Mouse (Mus musculus): Measurements from ENCODE around the gene Hist1h3c.

DNA sequence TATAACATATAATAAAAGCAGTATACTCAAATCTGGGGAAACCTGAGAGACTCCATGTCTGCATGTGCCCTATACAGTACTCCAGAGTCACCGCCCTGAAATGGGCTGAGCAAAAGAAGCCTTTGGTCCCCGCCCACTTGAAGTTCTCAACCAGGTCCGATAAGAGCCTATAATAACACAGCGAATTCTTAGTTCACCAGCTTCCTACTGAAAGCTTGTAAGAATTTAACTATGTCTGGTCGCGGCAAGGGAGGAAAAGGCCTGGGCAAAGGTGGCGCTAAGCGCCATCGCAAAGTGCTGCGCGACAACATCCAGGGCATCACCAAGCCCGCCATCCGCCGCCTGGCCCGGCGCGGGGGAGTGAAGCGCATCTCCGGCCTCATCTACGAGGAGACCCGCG, 11.4 kb upstream of the Hist1h3c start, which contains the start of gene Hist1h4b:
- TF ChIP-seq CTCF (IDR thresholded peaks at IDR 0.05; ENCODE audit: control insufficient read depth, insufficient read depth, insufficient read length) (no peak), MAX (IDR thresholded peaks at IDR 0.05) (no peak), CEBPB (IDR thresholded peaks at IDR 0.05; ENCODE audit: low read depth) (no peak), FOSL1 (IDR thresholded peaks at IDR 0.05; ENCODE audit: insufficient read depth, low read length, poor library complexity, severe bottlenecking) (no peak), USF1 (IDR thresholded peaks at IDR 0.05; ENCODE audit: low read depth) (no peak), MYOD1 (IDR thresholded peaks at IDR 0.05; ENCODE audit: control insufficient read depth, insufficient read length, low read depth) (no peak)
